Mouse (Mus musculus): ENCODE measurements around the gene Tmem86a.

Gene Tmem86a

GRCm38 (mm10) chr7:47080868-47081267, 30.5 kb downstream of the Tmem86a start:
- no peak for DNase-seq

GRCm38 (mm10) chr7:47081277-47081676, 30.9 kb downstream of the Tmem86a start:
- peak; percentile 69 for DNase-seq

GRCm38 (mm10) chr7:47085075-47085474, 34.7 kb downstream of the Tmem86a start:
- no peak for DNase-seq

GRCm38 (mm10) chr7:47093935-47094334, 43.5 kb downstream of the Tmem86a start:
- no peak for DNase-seq

GRCm38 (mm10) chr7:47094969-47095368, 44.6 kb downstream of the Tmem86a start:
- no peak for DNase-seq

GRCm38 (mm10) chr7:47098044-47098443, 47.6 kb downstream of the Tmem86a start:
- DNase-seq = no peak

GRCm38 (mm10) chr7:47099306-47099705, 48.9 kb downstream of the Tmem86a start:
- DNase-seq = no peak

- no peak for DNase-seq
These were observed 50.2 kb downstream of the Tmem86a start for GRCm38 (mm10) chr7:47100615-47101014.

- no peak for DNase-seq
These were observed 52.6 kb downstream of the Tmem86a start for GRCm38 (mm10) chr7:47102970-47103369.

- peak; percentile 21 for DNase-seq
These were observed 53.4 kb downstream of the Tmem86a start for GRCm38 (mm10) chr7:47103671-47104414.
